Mouse (Mus musculus) embryo, embryonic 11.5 days (tissue): ENCODE data around the gene Zc3h15.

Source experiments
- DNase-seq: peaks from one replicate; pipeline ENCODE4 v3.0.0-alpha.2; 2012; ENCODE audit warnings: low read depth, low spot score

The Zc3h15 gene

DNA sequence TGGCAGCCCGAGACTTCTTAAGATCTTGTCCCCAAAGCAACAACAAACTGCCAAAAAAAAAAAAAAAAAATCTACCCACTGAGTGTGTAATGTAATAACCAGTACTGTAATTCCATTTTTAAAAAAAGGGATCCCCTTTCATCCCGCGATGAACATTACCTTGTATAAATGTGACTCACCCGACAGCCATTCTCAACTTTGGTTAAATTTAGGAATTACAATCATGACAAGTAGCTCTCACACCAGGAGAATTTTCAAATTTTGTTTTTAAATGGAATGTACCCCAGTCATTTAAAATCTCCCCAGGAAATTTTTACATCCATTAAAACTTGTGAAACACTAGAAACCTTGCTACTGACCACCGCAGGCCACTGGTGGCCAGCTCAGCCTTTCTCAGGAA, 69.7 kb downstream of the Zc3h15 start:
- no peak for DNase-seq
